Mouse (Mus musculus): ENCODE results near the gene Cct3.

DNA sequence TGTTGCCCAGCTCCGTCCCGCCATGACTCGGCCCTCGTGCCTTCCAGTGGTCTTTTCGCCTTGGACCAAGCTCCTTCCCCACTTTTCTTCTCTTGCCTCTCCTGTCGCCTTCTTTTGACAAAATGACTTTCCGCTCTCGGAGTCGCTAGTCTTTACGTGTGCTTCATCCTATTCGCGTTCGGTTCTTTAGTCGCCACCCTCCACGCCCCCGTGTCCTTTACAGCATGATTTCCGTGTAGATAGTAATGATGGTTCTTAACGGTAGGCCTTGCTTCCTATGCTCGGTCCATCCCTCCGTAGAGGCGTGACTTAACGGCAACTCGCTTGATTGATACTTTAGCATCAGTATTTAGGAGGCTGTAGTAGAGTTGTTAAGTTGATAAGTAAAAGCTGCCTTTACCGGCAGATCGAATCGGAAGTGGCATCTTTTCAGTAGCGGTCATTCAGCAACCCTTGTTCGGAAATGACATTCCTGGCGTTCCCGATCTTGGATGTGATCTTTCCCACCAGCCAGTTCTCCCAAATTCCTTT lies 470 bp downstream of the Cct3 start:
- no peak for TF ChIP-seq POLR2A (IDR thresholded peaks at IDR 0.05; ENCODE audit: borderline replicate concordance, extremely low read depth, insufficient read depth, insufficient read length, poor library complexity, severe bottlenecking)
- no peak for TF ChIP-seq CTCF (IDR thresholded peaks at IDR 0.05; ENCODE audit: borderline replicate concordance, extremely low read depth, insufficient read depth, insufficient read length)
